Mouse (Mus musculus) thymus, postnatal 36 days (tissue): ENCODE measurements around the gene Gm20696.

Source experiments
- DNase-seq, 2 experiments: peaks; one replicate each; pipeline ENCODE4 v3.0.0; 2022; ENCODE audit warnings: mixed read lengths in 2 of 2

The Gm20696 gene

DNA sequence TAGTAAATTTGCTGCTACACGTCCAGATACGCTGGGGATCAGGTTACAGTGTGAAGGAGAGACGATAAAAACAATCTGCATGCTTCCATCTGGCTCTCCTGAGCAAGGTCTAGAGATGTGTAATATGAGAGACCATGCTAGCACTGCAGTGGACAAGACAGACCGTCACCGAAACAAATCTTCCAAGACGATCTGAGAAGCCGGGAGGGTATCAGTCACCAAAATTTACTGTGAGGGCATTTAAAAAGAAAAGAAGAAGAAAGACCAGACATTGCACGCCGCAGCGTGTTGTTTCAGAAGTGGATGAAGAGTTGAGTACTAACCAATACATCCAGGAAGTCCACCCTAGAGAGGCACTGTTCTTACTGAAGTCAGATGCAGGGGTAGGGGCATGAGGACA lies 183.0 kb downstream of the Gm20696 start:
- DNase-seq: no peak

GRCm38 (mm10) chr6:99481568-99481967 lies 185.0 kb downstream of the Gm20696 start:
- DNase-seq: no peak

DNA sequence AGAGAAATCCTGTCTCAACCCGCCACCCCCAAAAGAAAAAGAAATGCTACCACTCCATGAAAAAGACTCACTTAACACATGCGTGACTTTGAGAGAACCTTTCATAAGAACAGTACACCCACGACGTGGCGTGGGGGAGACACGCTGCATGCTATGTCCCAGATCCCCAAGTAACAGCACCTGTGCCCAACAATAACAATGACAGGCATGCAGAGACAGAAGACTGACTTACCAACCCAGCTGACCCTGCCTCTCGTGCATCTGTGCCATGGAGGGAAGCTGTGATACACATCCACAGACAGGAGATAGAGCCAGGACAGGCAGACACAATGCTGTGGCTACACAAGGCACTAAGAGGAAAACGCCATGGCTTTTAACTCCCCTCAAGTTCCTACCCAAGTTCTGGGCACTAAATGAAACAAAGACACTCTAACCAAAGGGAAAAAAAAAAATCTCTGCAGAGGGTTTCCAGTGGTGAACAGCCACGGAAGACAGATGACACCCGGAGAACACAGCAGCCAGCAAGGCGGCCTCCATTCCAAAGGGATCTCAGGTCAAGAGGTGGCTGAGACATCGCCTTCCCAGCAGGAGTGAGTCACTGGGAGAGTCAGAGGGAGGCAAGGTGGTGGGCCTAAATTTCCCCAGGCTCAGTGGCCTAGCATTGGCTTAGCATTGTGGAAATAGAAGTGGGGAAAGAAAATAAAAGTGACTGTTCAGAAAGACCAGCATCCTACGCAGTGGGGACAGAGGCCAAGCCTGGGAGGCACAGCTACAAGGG lies 187.5 kb downstream of the Gm20696 start:
- DNase-seq: no peak

- no peak for DNase-seq
These were observed 191.6 kb downstream of the Gm20696 start for GRCm38 (mm10) chr6:99475040-99475439.

DNA sequence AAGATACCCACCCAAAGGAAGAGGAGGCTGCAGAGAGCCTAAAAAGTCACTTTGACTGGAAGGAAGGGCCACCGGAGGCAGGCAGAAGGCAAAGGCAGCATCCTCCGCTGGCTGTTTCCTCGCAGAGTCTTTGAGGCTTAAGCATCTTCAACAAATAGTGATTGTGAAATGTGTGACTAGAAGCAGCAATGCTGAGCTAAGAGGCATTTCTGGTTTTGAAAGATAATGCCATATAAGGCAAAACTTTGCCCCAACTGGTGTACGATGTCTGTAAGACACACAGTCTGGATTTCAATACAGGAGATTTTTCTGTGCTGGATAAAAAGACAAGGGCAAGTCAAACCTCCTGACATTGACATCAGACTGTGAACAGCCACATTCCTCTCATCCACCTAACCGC lies 195.7 kb downstream of the Gm20696 start:
- no peak for DNase-seq

- no peak for DNase-seq
These were observed 197.3 kb downstream of the Gm20696 start for GRCm38 (mm10) chr6:99469134-99469834.

DNA sequence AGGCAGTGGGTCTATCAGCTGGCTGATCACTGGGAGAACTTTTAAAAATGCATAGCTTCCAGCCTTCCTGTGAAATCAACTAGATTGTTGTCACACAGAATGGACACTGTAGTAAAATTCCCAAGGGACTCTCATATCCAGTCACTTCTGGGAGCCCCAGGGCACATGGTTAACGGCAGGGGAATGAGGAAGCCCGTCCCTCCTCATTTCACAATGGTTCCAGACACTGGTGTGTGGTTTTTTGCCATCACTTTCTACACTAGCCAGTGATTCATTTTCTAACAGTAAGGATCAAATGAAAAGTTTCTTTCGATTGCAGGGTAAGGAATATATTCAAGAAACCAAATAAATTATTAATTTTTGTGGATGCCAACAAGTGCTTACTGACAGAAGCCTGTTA lies 198.8 kb downstream of the Gm20696 start:
- DNase-seq: no peak

DNA sequence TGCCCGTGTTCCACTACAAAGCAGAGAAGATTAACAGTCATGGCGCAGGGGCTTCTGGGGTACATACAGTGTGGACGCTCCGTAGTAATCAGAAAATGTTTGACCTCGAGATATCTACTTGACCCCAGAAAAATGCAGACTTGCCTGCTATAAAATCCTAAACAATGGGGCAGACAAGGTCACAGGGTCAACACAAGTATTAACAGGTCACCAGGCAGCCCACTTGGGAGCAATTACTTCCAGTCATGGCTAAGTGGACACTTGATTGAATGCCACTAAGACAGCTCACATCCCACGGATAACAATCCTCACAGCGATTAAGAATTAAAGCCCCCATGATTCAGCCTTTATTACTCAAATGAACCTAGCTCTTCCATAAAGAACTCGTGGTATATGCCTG lies 199.5 kb downstream of the Gm20696 start:
- no peak for DNase-seq

DNA sequence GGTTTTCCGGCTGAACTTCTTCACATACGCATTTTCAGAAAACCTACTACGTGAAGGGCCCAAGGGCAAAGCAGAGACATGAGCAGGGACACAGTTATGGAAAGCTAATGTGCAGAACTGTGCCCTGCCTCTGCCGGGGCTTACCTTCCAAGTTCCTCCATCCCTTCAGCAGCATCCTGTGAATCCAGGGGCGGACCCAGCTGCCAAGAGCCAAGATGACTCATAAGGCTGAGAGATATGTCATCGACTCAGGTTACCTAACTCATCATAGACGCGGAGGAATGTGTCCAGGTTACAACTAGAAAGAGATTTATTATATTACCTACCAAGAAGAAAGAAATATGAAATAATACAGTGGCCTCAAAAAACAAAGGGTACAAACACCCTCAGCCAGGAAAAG lies 200.2 kb downstream of the Gm20696 start:
- DNase-seq: no peak

GRCm38 (mm10) chr6:99464449-99464848 lies 202.1 kb downstream of the Gm20696 start:
- peak in 1 of 2 experiments; percentile 22 for DNase-seq

GRCm38 (mm10) chr6:99463906-99464305 lies 202.7 kb downstream of the Gm20696 start:
- no peak for DNase-seq

DNA sequence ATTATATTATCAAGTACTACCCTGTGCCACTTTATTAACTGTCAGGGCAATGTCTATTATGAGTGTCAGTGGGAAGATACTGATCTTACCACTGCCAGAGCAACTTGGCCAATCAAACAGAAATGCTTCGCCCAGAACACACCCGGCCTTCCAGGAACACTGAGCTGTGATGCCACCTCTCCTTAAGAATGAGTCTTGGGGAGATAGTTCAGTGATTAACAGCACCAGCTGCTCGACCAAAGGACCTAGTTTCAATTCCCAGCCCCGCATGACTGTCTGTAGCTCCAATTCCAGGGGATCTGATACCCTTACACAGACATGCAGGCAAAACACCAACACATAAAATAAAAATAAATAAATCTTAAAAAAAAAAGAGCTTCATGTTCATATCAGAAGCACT lies 207.8 kb downstream of the Gm20696 start:
- DNase-seq: no peak

DNA sequence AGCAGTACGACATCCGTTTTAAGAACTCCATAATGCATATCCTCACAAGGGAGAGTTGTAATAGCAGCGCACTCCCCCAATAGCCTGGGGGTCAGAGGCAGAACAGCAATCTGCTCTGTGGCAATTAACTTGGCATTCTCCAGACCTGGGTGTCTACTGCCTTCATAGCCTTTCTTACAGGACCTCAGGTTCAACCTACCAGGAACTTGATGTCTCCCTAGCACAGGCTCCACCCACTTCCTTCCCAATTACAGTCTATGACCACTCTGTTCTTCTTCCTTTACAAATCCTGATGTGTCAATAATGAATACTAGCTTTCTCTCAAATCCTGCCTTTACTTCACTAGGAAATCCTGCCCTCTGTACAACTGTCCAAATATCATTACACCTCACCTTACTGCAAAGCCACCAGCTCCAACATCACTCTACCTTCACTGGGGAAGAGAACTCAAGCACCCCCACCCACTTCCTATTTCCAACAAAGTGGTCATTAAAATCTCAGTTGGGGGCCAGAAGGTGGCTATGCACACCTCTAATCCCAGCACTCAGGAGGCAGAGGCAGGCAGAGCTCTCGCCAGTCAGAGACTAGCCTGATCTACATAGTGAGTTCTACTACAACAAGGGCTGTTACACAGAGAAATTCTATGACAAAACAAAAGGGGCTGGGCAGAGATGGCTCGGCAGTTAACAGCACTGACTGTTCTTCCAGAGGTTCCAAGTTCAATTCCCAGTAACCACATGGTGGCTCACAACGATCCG lies 212.7 kb downstream of the Gm20696 start:
- DNase-seq: no peak

DNA sequence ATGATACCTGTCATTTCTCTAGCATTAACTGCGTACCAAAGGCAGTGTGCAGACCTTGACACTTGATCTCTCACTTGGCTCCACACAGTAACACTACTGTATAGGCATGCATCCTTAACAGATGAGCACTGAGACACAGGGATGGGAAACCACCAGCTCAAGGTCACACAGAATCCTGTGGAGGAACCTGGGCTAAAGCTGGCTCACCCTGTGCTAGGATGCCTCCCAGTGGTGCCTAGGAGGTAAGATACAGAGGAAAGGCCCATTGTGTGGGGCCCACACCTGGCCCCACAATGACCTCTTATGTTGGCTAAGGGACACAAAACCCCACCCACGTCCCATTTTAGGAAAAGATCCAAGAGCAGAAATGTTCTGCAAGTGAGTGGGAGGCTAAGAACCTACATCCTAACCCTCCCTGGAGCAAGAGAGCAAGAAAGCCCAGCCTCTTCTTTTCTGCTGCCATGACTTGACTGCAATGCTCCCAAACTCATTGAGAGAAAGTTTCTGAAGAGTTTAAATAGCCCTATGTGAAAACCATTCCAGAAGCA lies 213.9 kb downstream of the Gm20696 start:
- DNase-seq: peak; percentile 54 to 63

DNA sequence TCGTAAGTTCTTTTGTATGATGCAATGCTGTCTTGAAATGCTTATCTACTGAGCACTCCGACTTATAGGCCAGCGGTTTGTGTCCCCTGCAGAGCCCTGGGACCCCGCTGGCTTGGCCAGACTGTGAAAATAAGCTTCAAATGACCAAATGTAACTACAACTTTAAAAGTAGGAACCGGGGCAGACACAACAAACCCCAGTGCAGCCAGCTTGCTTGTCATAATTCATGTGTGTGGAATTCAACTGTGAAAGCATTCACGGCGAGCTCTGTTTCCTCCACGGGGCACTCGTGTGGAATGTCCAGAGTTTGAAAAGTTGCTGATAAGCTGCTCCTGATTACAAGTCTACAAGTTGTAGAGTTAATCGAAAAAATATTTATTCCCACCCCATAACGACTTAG lies 215.1 kb downstream of the Gm20696 start:
- no peak for DNase-seq

DNA sequence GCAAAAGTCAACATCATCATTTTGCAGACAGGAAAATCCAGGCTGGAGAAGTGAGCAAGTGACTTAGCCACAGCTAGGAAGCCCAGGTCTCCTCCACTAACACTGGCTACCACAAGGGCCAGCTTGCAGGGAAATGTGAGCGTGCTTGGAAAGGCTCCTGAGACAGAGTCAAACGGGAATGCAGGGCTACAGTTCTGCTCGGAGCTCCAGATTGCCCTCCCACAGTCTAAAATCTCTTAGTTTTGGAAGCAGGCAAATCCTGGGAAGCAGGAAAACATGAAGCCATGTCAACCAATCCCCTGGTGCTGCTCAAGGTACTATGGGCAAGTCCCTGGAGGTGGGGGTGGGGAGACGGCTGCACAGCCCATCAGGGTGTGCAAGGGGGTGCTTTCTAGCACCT lies 219.2 kb downstream of the Gm20696 start:
- DNase-seq: no peak

- no peak for DNase-seq
These were observed 219.7 kb downstream of the Gm20696 start for GRCm38 (mm10) chr6:99446801-99447415.

- no peak for DNase-seq
These were observed 223.1 kb downstream of the Gm20696 start for GRCm38 (mm10) chr6:99443460-99443859.

DNA sequence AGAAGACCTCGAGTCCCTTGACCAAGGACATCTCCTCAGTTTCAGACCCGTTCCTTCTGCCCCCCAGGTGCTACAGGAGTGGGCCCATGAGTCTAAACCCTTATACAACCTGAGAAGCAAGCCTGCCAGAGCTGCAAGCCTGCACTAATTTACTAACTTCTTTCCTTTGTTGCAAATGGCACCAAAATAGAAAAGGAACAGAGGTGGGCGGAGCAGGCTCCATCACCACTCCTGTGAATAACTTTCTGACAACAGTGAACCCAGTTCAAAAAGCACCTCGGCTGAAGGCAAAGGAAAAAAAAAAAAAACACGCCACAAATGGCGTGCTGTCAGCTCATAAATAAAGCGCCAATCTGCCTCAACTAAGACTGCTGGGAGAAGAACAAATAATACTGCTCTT lies 225.5 kb downstream of the Gm20696 start:
- no peak for DNase-seq

DNA sequence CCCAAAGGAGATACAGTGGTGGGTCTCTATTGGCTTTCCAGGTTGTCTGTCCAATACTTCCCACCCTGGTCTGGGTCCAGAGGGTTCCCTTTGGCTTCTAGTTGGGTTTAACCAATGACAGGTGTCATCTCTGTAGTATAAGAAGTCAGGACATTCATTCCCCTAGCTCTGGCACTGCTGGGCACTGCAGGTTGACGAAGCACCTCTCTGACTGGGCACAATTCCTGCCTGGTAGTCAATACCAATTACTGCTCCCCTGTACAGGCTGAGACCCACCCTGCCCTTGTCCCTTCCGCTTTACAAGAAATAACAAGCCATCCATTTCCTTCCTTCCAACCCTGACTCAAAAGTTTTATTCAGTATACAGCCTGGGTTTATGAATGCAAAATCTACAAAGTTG lies 226.0 kb downstream of the Gm20696 start:
- DNase-seq: no peak

GRCm38 (mm10) chr6:99439878-99440361 lies 226.7 kb downstream of the Gm20696 start:
- no peak for DNase-seq

GRCm38 (mm10) chr6:99439214-99439877 lies 227.3 kb downstream of the Gm20696 start:
- DNase-seq: no peak
